Mouse (Mus musculus) small intestine, adult 2 months (tissue): Measurements from ENCODE around the gene Pbld2. TPM values are rescaled to one million over a fixed set of nuclear protein-coding genes. Genes with fewer than 3 reads are reported as not detected.

ENCODE experiments used
- H3K27ac ChIP-seq: fragments of 200-500 bp; 2 replicates; pipeline ENCODE4 v1.5.1; 2012; ENCODE audit warnings: low read depth, low read length, control low read depth, inconsistent platforms; ENCODE audit not compliant: insufficient read depth
- H3K27me3 ChIP-seq: fragments of 200-500 bp; 2 replicates; pipeline ENCODE4 v1.6.1; 2012; ENCODE audit warnings: mild to moderate bottlenecking, moderate library complexity, low read length, inconsistent platforms; ENCODE audit not compliant: control insufficient read depth, insufficient read depth
- H3K36me3 ChIP-seq: fragments of 200-500 bp; 2 replicates; pipeline ENCODE4 v1.6.1; 2012; ENCODE audit warnings: mild to moderate bottlenecking, low read length, control low read depth, inconsistent platforms; ENCODE audit not compliant: control insufficient read depth, insufficient read depth
- H3K4me1 ChIP-seq: fragments of 200-500 bp; 2 replicates; pipeline ENCODE4 v1.6.1; 2012; ENCODE audit warnings: low read length, inconsistent platforms, mixed read lengths; ENCODE audit not compliant: control insufficient read depth, insufficient read depth, insufficient read length
- H3K4me3 ChIP-seq: fragments of 200-500 bp; 2 replicates; pipeline ENCODE4 v1.5.1; 2012; ENCODE audit warnings: low read depth, mild to moderate bottlenecking, control low read depth, inconsistent platforms, low read length, moderate library complexity
- CTCF ChIP-seq: fragments of 200-500 bp; IDR thresholded peaks from 2 replicates; pipeline ENCODE4 v1.5.1; 2012; ENCODE audit warnings: low read depth, mild to moderate bottlenecking, control low read depth, inconsistent platforms, low read length, moderate library complexity, mixed read lengths; ENCODE audit not compliant: insufficient replicate concordance, insufficient read length; ENCODE audit errors: extremely low read depth
- POLR2A ChIP-seq: fragments of 200-500 bp; IDR thresholded peaks from 2 replicates; pipeline ENCODE4 v1.6.1; 2012; ENCODE audit warnings: low read depth, mild to moderate bottlenecking, control low read depth, inconsistent platforms, low read length, moderate library complexity
- WGBS: fragments of 180-500 bp; shearing (Covaris S2); methylation state at CpG from one replicate; pipeline ENCODE4 v1.1.7; 2018; 5-methylcytosine and 5-hydroxymethylcytosine counted together
- polyA plus RNA-seq: library from polyadenylated mRNA; depleted of rRNA; stranded (reverse); fragments of >200 nt; gene quantifications from 2 replicates; pipeline ENCODE4 v1.2.3, GENCODE M21; 2012

The Pbld2 gene
- polyA plus RNA-seq, 1 experiment: 34.1 TPM

DNA sequence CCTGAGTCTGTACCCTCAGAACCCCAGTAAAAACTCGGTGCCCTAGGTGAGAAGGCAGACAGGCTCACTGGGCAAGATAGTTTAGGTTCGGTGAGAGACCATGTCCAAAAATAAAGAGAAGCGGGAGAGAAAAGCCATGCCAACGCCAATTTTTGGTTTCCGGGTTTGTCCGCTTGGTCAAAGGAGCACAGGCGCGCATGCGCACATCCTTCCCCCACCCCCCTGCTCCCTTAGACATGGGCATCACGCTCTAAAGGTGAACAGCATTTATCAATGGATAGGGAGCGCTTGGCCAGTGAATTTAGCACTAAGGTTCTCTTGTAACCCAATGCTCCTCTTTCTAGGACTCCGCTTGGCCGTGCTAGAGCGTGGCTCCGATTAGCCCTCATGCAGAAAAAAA is 33.5 kb upstream of the Pbld2 start:
- no peak overlapping the region for H3K27ac ChIP-seq
- no peak overlapping the region for H3K4me3 ChIP-seq
- H3K36me3 ChIP-seq: peaks cover 38% of the 10 kb centered on the region
- TF ChIP-seq POLR2A: no peak
- TF ChIP-seq CTCF: no peak
- no peaks in the 10 kb centered on the region for H3K27me3 ChIP-seq
- H3K4me1 ChIP-seq: no peaks in the 10 kb centered on the region
- WGBS: 95% methylated on average over 15 of the region's 15 CpGs

- Histone ChIP-seq H3K27me3 (no peaks in the 10 kb centered on the region), H3K4me1 (no peaks in the 10 kb centered on the region), H3K36me3 (peaks cover 51% of the 10 kb centered on the region), H3K27ac (no peak overlapping the region), H3K4me3 (no peak overlapping the region)
- 64% methylated on average over 4 of the region's 9 CpGs for WGBS
- TF ChIP-seq POLR2A (no peak), CTCF (no peak)
Observed at GRCm38 (mm10) chr10:62993991-62994390, 30.1 kb upstream of the Pbld2 start.

DNA sequence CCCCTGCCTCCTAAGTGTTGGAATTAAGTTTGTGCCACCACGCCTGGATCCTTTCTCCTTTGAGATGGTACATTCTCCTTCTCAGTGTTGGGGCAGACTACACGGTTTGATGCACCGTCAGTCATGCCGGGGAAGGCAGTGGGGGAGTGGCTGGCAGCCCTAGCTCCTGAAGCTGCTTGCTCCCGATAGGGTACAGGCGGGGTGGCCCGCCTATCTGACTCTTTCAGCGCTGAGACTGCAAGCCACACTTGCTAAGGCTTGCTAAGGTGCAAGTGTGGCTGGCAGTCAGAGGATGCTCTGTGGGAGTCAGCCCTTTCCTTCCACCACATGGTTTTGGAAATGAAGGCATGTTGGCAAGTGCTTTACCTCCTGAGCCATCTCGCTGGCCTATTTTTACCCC is 23.5 kb upstream of the Pbld2 start:
- no peak for TF ChIP-seq POLR2A
- TF ChIP-seq CTCF: no peak
- Histone ChIP-seq H3K27me3 (no peaks in the 10 kb centered on the region), H3K27ac (no peak overlapping the region), H3K4me3 (no peak overlapping the region), H3K4me1 (no peaks in the 10 kb centered on the region), H3K36me3 (peaks cover 47% of the 10 kb centered on the region)
- 76% methylated on average over 9 of the region's 9 CpGs for WGBS

DNA sequence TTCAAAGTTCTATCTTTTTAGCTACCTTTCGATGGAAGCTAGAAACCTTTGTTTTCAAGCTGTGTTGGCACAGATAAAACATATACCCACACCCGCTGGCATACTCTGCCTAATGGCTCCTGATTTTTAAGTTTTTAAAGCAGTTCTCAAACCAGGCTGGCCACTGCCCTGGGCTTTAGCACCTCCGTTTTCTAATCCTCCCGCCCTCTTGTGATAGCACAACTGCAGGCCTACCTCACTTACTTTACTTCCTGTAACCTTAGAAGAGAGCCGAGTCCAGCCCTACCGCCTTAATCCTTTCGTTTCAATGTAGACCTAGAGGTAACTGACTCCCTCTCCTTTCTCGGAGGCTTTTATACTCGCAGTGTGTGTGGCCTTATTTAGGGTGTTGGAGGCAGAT is 20.9 kb upstream of the Pbld2 start:
- H3K36me3 ChIP-seq: peaks cover 44% of the 10 kb centered on the region
- 77% methylated on average over 9 of the region's 9 CpGs for WGBS
- no peak overlapping the region for H3K4me3 ChIP-seq
- TF ChIP-seq POLR2A (no peak), CTCF (no peak)
- H3K27me3 ChIP-seq: no peaks in the 10 kb centered on the region
- no peak overlapping the region for H3K27ac ChIP-seq
- H3K4me1 ChIP-seq: no peaks in the 10 kb centered on the region

- no peak overlapping the region for H3K4me3 ChIP-seq
- peaks cover 44% of the 10 kb centered on the region for H3K36me3 ChIP-seq
- H3K4me1 ChIP-seq: no peaks in the 10 kb centered on the region
- WGBS: 93% methylated on average over 9 of the region's 9 CpGs
- H3K27me3 ChIP-seq: no peaks in the 10 kb centered on the region
- H3K27ac ChIP-seq: no peak overlapping the region
- no peak for TF ChIP-seq POLR2A
- TF ChIP-seq CTCF: no peak
Observed at GRCm38 (mm10) chr10:63004556-63004955, 19.6 kb upstream of the Pbld2 start.

GRCm38 (mm10) chr10:63008193-63008592 is 15.9 kb upstream of the Pbld2 start:
- TF ChIP-seq CTCF (no peak), POLR2A (no peak)
- Histone ChIP-seq H3K4me3 (no peak overlapping the region), H3K4me1 (no peaks in the 10 kb centered on the region), H3K36me3 (peaks cover 44% of the 10 kb centered on the region), H3K27ac (no peak overlapping the region), H3K27me3 (no peaks in the 10 kb centered on the region)
- 46% methylated on average over 3 of the region's 3 CpGs for WGBS

DNA sequence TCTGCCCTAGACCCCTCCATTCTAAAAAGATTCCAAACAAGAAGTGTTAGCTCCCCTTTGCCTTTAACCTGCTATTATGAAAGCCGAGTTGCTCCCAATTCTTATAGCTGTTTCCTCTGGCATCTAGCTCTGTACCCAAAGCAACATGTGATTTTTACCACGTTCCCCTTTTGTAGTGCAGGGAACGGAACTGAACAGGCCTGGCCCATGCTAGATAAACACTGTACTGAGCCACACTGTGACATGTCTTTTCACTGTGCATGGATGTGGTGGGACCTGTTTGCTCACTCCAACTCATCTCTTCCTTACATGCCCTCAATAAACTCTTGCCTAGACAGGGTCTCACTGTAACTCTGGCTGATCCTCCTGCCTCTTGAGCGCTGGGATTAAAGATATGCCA is 13.8 kb upstream of the Pbld2 start:
- Histone ChIP-seq H3K4me1 (no peaks in the 10 kb centered on the region), H3K36me3 (peaks cover 44% of the 10 kb centered on the region), H3K27me3 (no peaks in the 10 kb centered on the region), H3K4me3 (no peak overlapping the region), H3K27ac (no peak overlapping the region)
- TF ChIP-seq CTCF (no peak), POLR2A (no peak)
- WGBS: 76% methylated on average over 4 of the region's 4 CpGs

GRCm38 (mm10) chr10:63011556-63011955 is 12.6 kb upstream of the Pbld2 start:
- Histone ChIP-seq H3K36me3 (peaks cover 49% of the 10 kb centered on the region), H3K27ac (no peak overlapping the region), H3K27me3 (no peaks in the 10 kb centered on the region), H3K4me3 (no peak overlapping the region), H3K4me1 (no peaks in the 10 kb centered on the region)
- TF ChIP-seq POLR2A (no peak), CTCF (no peak)
- 84% methylated on average over 6 of the region's 6 CpGs for WGBS
